Mouse (Mus musculus) liver, embryonic 16.5 days (tissue): ENCODE results near the gene Frmpd2. TPM values are rescaled to one million over a fixed set of nuclear protein-coding genes. Genes with fewer than 3 reads are reported as not detected.

Experiments
- ATAC-seq: fragments of 200-750 bp; cut with Nextera tagmentation; 2 replicates; pipeline ENCODE4 v1.8.0; 2017; ENCODE audit warnings: low read depth, mild to moderate bottlenecking, moderate number of reproducible peaks, moderate library complexity
- H3K27ac ChIP-seq: fragments of 300-500 bp; sonication (generic); 2 replicates; pipeline ENCODE4 v1.5.1; 2014; ENCODE audit warnings: mild to moderate bottlenecking, low read length
- H3K27me3 ChIP-seq: fragments of 300-500 bp; sonication (generic); 2 replicates; pipeline ENCODE4 v1.6.1; 2014; ENCODE audit warnings: low read depth, low read length, mixed read lengths; ENCODE audit not compliant: control insufficient read depth, insufficient read depth
- H3K36me3 ChIP-seq: fragments of 300-500 bp; sonication (generic); 2 replicates; pipeline ENCODE4 v1.6.1; 2014; ENCODE audit warnings: mild to moderate bottlenecking; ENCODE audit not compliant: control insufficient read depth, insufficient read depth
- H3K4me1 ChIP-seq: fragments of 300-500 bp; sonication (generic); 2 replicates; pipeline ENCODE4 v1.6.1; 2014; ENCODE audit warnings: low read depth, low read length, mixed read lengths; ENCODE audit not compliant: control insufficient read depth
- H3K4me2 ChIP-seq: fragments of 300-500 bp; sonication (generic); 2 replicates; pipeline ENCODE4 v1.6.1; 2014; ENCODE audit warnings: low read depth, low read length, mixed read lengths
- H3K4me3 ChIP-seq: fragments of 300-500 bp; sonication (generic); 2 replicates; pipeline ENCODE4 v1.5.1; 2014; ENCODE audit warnings: low read depth, mild to moderate bottlenecking, low read length
- H3K9ac ChIP-seq: fragments of 300-500 bp; sonication (generic); 2 replicates; pipeline ENCODE4 v1.6.1; 2014; ENCODE audit warnings: low read depth, low read length
- H3K9me3 ChIP-seq: fragments of 300-500 bp; sonication (generic); replicated peaks from 2 replicates; pipeline ENCODE4 v1.6.1; 2016; ENCODE audit warnings: low read length; ENCODE audit not compliant: control insufficient read depth
- WGBS: fragments of 180-500 bp; shearing (Covaris S2); extraction: QIAGEN DNeasy Blood & Tissue Kit; methylation state at CpG from one replicate; pipeline ENCODE4 v1.1.7; 2014; ENCODE audit not compliant: insufficient replicate concordance; 5-methylcytosine and 5-hydroxymethylcytosine counted together
- polyA plus RNA-seq: library from polyadenylated mRNA; unstranded; fragments of >200 nt; fragmentation: Nextera tagmentation; extraction: Ambion mirVana; gene quantifications from 2 replicates; pipeline ENCODE4 v1.2.1, GENCODE M21; 2015

The Frmpd2 gene
- polyA plus RNA-seq, 1 experiment from 2014 or later, result not detected

DNA sequence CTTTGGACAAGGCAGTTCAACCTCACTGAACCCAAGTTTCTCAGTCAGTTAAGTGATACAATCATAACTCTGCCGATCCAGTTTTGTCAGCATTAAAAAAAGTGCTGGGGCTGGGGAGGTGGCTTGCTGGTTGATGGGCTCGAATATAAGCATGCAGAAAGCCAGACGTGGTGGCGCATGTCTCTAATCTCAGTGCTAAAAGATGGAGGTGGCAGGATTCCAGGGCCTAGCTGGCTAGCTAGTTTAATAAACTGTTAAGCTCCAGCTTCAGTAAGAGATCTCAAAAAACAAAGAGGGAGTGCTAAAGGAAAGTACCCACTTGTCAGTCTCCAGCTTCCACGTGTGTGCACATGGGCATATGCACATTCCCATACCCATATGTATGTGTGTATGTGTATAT is 25.9 kb downstream of the Frmpd2 start:
- ATAC-seq, result no peak
- Histone ChIP-seq H3K36me3 (no peaks in the 10 kb centered on the region), H3K9ac (no peak overlapping the region), H3K4me1 (no peaks in the 10 kb centered on the region), H3K27me3 (no peaks in the 10 kb centered on the region), H3K9me3 (no peaks in the 10 kb centered on the region), H3K4me2 (no peak overlapping the region), H3K4me3 (no peak overlapping the region), H3K27ac (no peak overlapping the region)
- WGBS, result 61% methylated on average over 5 of the region's 5 CpGs

GRCm38 (mm10) chr14:33498849-33499248 is 27.4 kb downstream of the Frmpd2 start:
- 52% methylated on average over 3 of the region's 3 CpGs for WGBS

DNA sequence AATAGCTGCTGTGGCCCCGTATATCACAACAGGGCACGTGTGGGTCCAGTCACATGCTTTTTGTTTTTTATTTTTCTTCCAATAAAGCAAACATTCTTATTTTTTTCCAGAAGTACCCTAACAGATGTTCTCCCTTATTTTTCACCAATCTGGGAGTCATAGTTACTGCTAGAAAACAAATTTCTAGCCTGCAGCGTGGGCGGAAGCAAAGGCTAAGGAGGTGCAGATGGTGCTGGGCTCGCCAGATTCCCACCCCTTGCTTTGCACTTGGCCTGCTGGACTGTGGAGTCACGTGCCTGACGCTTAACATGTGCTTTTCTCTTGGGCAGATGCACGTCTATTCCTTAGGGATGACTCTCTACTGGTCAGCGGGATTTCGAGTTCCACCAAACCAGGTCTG is 29.1 kb downstream of the Frmpd2 start:
- Histone ChIP-seq H3K27ac (no peak overlapping the region), H3K4me2 (no peak overlapping the region), H3K9ac (no peak overlapping the region), H3K9me3 (no peaks in the 10 kb centered on the region), H3K4me3 (no peak overlapping the region), H3K36me3 (no peaks in the 10 kb centered on the region), H3K4me1 (no peaks in the 10 kb centered on the region), H3K27me3 (no peaks in the 10 kb centered on the region)
- 64% methylated on average over 10 of the region's 10 CpGs for WGBS
- no peak for ATAC-seq

More at GRCm38 (mm10) chr14:33498849-33499248, 27.4 kb downstream of the Frmpd2 start:
- H3K4me1 ChIP-seq, result no peaks in the 10 kb centered on the region
- no peak overlapping the region for H3K27ac ChIP-seq
- H3K9me3 ChIP-seq, result no peaks in the 10 kb centered on the region
- H3K9ac ChIP-seq, result no peak overlapping the region
- ATAC-seq, result no peak
- no peak overlapping the region for H3K4me2 ChIP-seq
- H3K36me3 ChIP-seq, result no peaks in the 10 kb centered on the region
- no peaks in the 10 kb centered on the region for H3K27me3 ChIP-seq
- H3K4me3 ChIP-seq, result no peak overlapping the region

- Histone ChIP-seq H3K9ac (no peak overlapping the region), H3K4me3 (no peak overlapping the region), H3K27me3 (no peaks in the 10 kb centered on the region), H3K9me3 (no peaks in the 10 kb centered on the region), H3K36me3 (no peaks in the 10 kb centered on the region), H3K4me2 (no peak overlapping the region), H3K27ac (no peak overlapping the region), H3K4me1 (no peaks in the 10 kb centered on the region)
- WGBS, result 67% methylated on average over 9 of the region's 9 CpGs
- ATAC-seq, result no peak
Observed at GRCm38 (mm10) chr14:33503311-33503710, 31.8 kb downstream of the Frmpd2 start.

- Histone ChIP-seq H3K27me3 (no peaks in the 10 kb centered on the region), H3K9me3 (no peaks in the 10 kb centered on the region), H3K4me1 (no peaks in the 10 kb centered on the region), H3K36me3 (no peaks in the 10 kb centered on the region), H3K27ac (no peak overlapping the region), H3K9ac (no peak overlapping the region), H3K4me2 (no peak overlapping the region), H3K4me3 (no peak overlapping the region)
- no peak for ATAC-seq
- WGBS, result 47% methylated on average over 4 of the region's 4 CpGs
Observed at GRCm38 (mm10) chr14:33506696-33507095, 35.2 kb downstream of the Frmpd2 start.

DNA sequence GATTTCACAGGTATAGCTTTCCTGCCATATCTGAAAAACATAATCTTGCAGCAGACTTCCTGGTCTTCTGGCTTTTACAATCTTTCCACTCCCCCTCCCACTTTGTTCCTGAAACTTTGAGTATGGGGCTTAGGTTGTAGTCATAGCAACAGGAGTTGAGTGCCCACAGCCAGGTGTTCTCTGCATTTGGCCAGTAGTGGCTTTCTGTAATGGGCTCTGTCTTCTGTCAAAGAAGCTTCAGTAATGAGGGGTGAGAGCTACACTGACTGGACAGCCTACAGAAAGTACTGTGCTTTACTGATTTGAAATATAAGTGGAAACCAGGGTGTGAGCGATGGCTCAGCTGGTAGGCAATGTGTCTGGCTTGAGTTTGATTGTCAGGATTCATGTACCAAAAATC is 37.2 kb downstream of the Frmpd2 start:
- no peaks in the 10 kb centered on the region for H3K36me3 ChIP-seq
- no peaks in the 10 kb centered on the region for H3K27me3 ChIP-seq
- H3K27ac ChIP-seq, result no peak overlapping the region
- no peak overlapping the region for H3K4me2 ChIP-seq
- H3K4me3 ChIP-seq, result no peak overlapping the region
- ATAC-seq, result no peak
- no peaks in the 10 kb centered on the region for H3K9me3 ChIP-seq
- no peaks in the 10 kb centered on the region for H3K4me1 ChIP-seq
- WGBS, result 61% methylated on average over 1 of the region's 1 CpGs
- no peak overlapping the region for H3K9ac ChIP-seq

- Histone ChIP-seq H3K4me2 (no peak overlapping the region), H3K9me3 (no peaks in the 10 kb centered on the region), H3K36me3 (no peaks in the 10 kb centered on the region), H3K4me3 (no peak overlapping the region), H3K27ac (no peak overlapping the region), H3K4me1 (no peaks in the 10 kb centered on the region), H3K9ac (no peak overlapping the region), H3K27me3 (no peaks in the 10 kb centered on the region)
- no peak for ATAC-seq
- WGBS, result 49% methylated on average over 5 of the region's 5 CpGs
Observed at GRCm38 (mm10) chr14:33513877-33514276, 42.4 kb downstream of the Frmpd2 start.

DNA sequence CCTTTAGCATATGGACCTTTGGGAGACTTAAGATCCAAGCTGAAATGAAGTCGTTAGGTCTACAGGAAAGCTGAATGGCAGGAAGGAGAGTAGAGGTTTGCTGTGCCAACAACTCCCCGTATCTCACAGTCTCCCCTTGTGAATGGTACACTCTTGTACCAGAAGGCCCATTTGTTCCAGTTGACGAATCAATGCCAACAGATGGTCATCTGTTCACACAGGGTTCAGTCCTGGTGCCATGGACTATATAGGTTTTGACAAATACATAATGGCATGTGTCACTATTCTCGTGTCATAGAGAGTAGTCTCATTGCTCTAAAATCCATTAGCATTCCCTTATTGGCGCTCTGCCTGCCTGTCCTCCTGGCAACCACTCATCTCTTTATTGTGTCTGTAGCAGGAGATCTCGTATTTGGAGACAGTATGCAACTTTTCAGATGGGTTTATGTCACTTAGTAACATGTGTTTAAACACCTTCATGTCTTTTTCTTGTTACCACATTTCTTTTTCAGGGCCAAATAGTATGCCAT is 43.3 kb downstream of the Frmpd2 start:
- Histone ChIP-seq H3K4me1 (no peaks in the 10 kb centered on the region), H3K4me3 (no peak overlapping the region), H3K9me3 (no peaks in the 10 kb centered on the region), H3K4me2 (no peak overlapping the region), H3K27ac (no peak overlapping the region), H3K27me3 (no peaks in the 10 kb centered on the region), H3K36me3 (no peaks in the 10 kb centered on the region), H3K9ac (no peak overlapping the region)
- WGBS, result 47% methylated on average over 6 of the region's 6 CpGs
- no peak for ATAC-seq

DNA sequence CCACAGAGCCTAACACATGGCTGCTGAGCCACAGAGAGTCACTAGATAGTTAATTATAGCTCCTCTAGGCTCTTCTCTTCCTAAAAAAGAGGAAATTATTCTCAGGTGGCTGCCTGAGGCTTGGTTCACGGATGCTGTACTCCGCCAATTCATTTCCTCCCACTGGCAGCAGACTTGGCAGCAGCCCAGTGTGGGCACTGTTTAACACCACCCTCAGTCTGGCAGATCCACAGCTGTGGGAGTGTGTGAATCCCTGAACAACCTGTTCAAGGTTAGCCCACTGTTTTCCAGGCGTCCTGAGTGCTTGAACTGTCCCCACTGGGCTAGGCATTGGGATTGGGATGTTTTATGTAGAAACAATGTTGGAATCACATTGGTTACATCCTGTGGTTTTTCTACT is 50.0 kb downstream of the Frmpd2 start:
- Histone ChIP-seq H3K4me1 (no peaks in the 10 kb centered on the region), H3K9me3 (no peaks in the 10 kb centered on the region)
- WGBS, result 26% methylated on average over 3 of the region's 3 CpGs

More for the DNA sequence above, 50.0 kb downstream of the Frmpd2 start:
- Histone ChIP-seq H3K27me3 (no peaks in the 10 kb centered on the region), H3K27ac (no peak overlapping the region), H3K9ac (no peak overlapping the region), H3K4me3 (no peak overlapping the region), H3K36me3 (no peaks in the 10 kb centered on the region), H3K4me2 (no peak overlapping the region)
- ATAC-seq, result no peak
